Mouse (Mus musculus) hindbrain, postnatal 0 days (tissue): ENCODE data around the gene Plagl1. TPM values are rescaled to one million over a fixed set of nuclear protein-coding genes. Genes with fewer than 3 reads are reported as not detected.

ENCODE experiments used
- ATAC-seq: fragments of 200-750 bp; cut with Nextera tagmentation; 2 replicates; pipeline ENCODE4 v1.8.0; 2017; ENCODE audit warnings: mild to moderate bottlenecking, moderate TSS enrichment, moderate library complexity
- DNase-seq: peaks from one replicate; pipeline ENCODE4 v3.0.0-alpha.2; 2015; ENCODE audit warnings: low spot score
- H3K27ac ChIP-seq: fragments of 300-500 bp; sonication (generic); 2 replicates; pipeline ENCODE4 v1.5.1; 2014; ENCODE audit warnings: mild to moderate bottlenecking
- H3K27me3 ChIP-seq: fragments of 300-500 bp; sonication (generic); 2 replicates; pipeline ENCODE4 v1.6.1; 2014; ENCODE audit warnings: low read length, mixed read lengths; ENCODE audit not compliant: insufficient read depth
- H3K36me3 ChIP-seq: fragments of 300-500 bp; sonication (generic); 2 replicates; pipeline ENCODE4 v1.6.1; 2014; ENCODE audit warnings: low read length, mixed read lengths; ENCODE audit not compliant: insufficient read depth
- H3K4me1 ChIP-seq: fragments of 300-500 bp; sonication (generic); 2 replicates; pipeline ENCODE4 v1.6.1; 2014; ENCODE audit warnings: antibody characterized with exemption, low read length, mixed read lengths; ENCODE audit not compliant: insufficient read depth
- H3K4me2 ChIP-seq: fragments of 300-500 bp; sonication (generic); 2 replicates; pipeline ENCODE4 v1.6.1; 2014; ENCODE audit warnings: low read depth, mild to moderate bottlenecking, low read length, moderate library complexity, mixed read lengths
- H3K4me3 ChIP-seq: fragments of 300-500 bp; sonication (generic); 2 replicates; pipeline ENCODE4 v1.5.1; 2014; ENCODE audit warnings: low read length
- H3K9ac ChIP-seq: fragments of 300-500 bp; sonication (generic); replicated peaks from 2 replicates; pipeline ENCODE4 v1.6.1; 2014; ENCODE audit warnings: mild to moderate bottlenecking, low read length, moderate library complexity, mixed read lengths
- H3K9me3 ChIP-seq: fragments of 300-500 bp; sonication (generic); 2 replicates; pipeline ENCODE4 v1.6.1; 2016; ENCODE audit warnings: low read length, mixed read lengths
- CTCF ChIP-seq: IDR thresholded peaks from 2 replicates; pipeline ENCODE4 v1.5.1; 2016; ENCODE audit warnings: antibody characterized with exemption, control low read depth, low read depth
- WGBS: fragments of 180-500 bp; shearing (Covaris S2); extraction: QIAGEN DNeasy Blood & Tissue Kit; methylation state at CpG from one replicate; pipeline ENCODE4 v1.1.7; 2014; 5-methylcytosine and 5-hydroxymethylcytosine counted together
- polyA plus RNA-seq: library from polyadenylated mRNA; unstranded; fragments of >200 nt; fragmentation: Nextera tagmentation; extraction: Ambion mirVana; gene quantifications from 2 replicates; pipeline ENCODE4 v1.2.1, GENCODE M21; 2015
- total RNA-seq: library from RNA; depleted of rRNA; stranded (reverse); fragments of >200 nt; gene quantifications from 2 replicates; pipeline ENCODE4 v1.2.3, GENCODE M21; 2014

The Plagl1 gene
- total and polyA plus RNA-seq, 2 experiments from 2014 or later, result 19.8 to 88.2 TPM

- DNase-seq (no peak), ATAC-seq (no peak)
- H3K9me3 ChIP-seq, result no peaks in the 10 kb centered on the region
- H3K27ac ChIP-seq, result no peak overlapping the region
- H3K4me1 ChIP-seq, result 0 out of 2 replicates have a peak, but pooled peaks cover 13% of the 10 kb centered on the region
- H3K9ac ChIP-seq, result no peak overlapping the region
- TF ChIP-seq CTCF, result no peak
- H3K27me3 ChIP-seq, result no peaks in the 10 kb centered on the region
- H3K36me3 ChIP-seq, result no peaks in the 10 kb centered on the region
- 87% methylated on average over 6 of the region's 6 CpGs for WGBS
- H3K4me3 ChIP-seq, result no peak overlapping the region
- no peak overlapping the region for H3K4me2 ChIP-seq
These were observed 3.4 kb upstream of the Plagl1 start for GRCm38 (mm10) chr10:13056863-13057381.

DNA sequence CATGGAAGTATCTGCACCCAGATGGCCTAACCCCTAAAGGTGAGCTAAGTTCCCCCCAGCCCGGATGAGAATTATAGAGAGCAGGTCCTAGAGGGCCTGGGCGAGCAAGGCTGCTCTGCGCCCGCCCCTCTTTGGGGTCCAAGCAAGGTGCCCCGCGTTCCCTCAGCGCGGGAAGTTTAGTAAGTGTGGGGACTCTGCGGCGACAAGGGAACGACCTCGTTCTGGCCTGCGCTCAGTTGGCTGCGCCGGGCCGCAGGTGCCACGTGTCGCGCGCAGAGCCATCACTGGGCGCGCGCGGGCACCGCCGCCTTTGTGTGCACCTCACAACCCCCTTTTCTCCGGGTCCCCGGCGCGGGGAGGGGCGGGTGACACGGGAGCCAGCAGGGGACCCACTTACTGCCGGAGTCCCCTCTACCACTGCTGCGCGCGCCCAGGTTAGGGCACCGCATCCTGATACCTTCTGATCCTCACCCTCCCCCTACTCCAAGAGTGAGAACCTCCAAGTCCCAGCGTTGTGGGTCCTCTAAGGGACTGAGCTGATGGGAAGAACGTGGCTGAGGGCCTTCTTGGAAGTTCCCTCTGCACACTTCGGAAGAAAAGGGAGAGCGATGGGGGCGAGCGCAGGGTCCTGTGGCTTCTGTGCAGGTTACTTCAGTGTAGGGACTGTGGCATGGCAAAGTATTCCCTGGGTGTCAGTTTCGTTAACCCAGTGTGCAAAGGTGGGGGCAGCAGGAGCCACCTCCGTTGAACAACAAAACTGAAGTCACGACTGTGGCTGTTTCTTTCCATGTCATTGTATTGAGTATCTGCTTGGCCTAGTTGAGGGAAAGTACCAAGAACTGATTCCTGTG lies 742 bp downstream of the Plagl1 start:
- DNase-seq (peak; percentile 43), ATAC-seq (peak; percentile 67)
- no peak overlapping the region for H3K27ac ChIP-seq
- WGBS, result 10% methylated on average over 46 of the region's 46 CpGs
- no peaks in the 10 kb centered on the region for H3K36me3 ChIP-seq
- peak overlapping the region; percentile 46 for H3K9ac ChIP-seq
- peak overlapping the region; percentile 46 for H3K4me3 ChIP-seq
- 0 out of 2 replicates have a peak, but pooled peaks cover 13% of the 10 kb centered on the region for H3K4me1 ChIP-seq
- no peak for TF ChIP-seq CTCF
- H3K4me2 ChIP-seq, result peak overlapping the region; percentile 85
- no peaks in the 10 kb centered on the region for H3K27me3 ChIP-seq
- H3K9me3 ChIP-seq, result no peaks in the 10 kb centered on the region

GRCm38 (mm10) chr10:13062373-13062772 lies 2.1 kb downstream of the Plagl1 start:
- ATAC-seq, result peak; percentile 25; the same call in 1 of the 2 replicates
- Histone ChIP-seq H3K36me3 (no peaks in the 10 kb centered on the region), H3K27me3 (no peaks in the 10 kb centered on the region), H3K27ac (no peak overlapping the region), H3K9ac (no peak overlapping the region), H3K4me2 (no peak overlapping the region), H3K4me3 (no peak overlapping the region), H3K9me3 (no peaks in the 10 kb centered on the region), H3K4me1 (0 out of 2 replicates have a peak, but pooled peaks cover 13% of the 10 kb centered on the region)
- no peak for TF ChIP-seq CTCF
- WGBS, result 41% methylated on average over 8 of the region's 8 CpGs
- no peak for DNase-seq

GRCm38 (mm10) chr10:13063457-13063856 lies 3.2 kb downstream of the Plagl1 start:
- no peak overlapping the region for H3K4me2 ChIP-seq
- WGBS, result 30% methylated on average over 7 of the region's 7 CpGs
- H3K9me3 ChIP-seq, result no peaks in the 10 kb centered on the region
- no peak for ATAC-seq
- no peak overlapping the region for H3K4me3 ChIP-seq
- H3K4me1 ChIP-seq, result 0 out of 2 replicates have a peak, but pooled peaks cover 13% of the 10 kb centered on the region
- no peak overlapping the region for H3K9ac ChIP-seq
- no peaks in the 10 kb centered on the region for H3K36me3 ChIP-seq
- no peak for TF ChIP-seq CTCF
- no peaks in the 10 kb centered on the region for H3K27me3 ChIP-seq
- DNase-seq, result no peak
- no peak overlapping the region for H3K27ac ChIP-seq

DNA sequence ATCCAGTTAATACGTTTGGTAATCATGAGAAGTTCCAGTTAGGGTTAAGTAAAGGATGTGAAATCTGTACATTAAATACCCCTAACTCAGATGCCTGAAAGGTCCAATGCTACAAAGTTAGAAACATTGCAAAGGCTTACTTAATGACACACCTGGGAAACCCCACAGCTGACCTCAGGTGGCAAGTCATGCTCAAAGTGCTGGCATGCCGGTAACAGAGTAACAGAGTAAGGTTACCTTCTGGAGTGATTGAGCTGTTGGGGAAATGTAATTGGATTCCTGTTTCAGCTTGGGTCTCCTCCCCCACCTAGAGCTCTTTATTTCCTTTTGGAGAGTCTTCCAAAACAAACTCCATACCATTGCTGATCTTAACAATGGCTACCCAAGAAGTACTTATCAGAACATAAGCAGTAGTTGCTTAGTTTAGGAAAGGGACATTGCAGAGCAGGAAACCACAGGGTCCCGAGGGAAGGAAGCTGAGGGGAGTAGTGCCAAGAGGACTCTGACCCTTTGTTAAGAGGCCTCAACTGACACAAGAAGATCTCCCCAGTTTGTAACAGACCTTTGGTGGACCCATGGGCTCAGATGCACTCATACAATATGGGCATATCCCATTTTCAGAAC lies 4.9 kb downstream of the Plagl1 start:
- TF ChIP-seq CTCF, result no peak
- Histone ChIP-seq H3K4me1 (0 out of 2 replicates have a peak, but pooled peaks cover 12% of the 10 kb centered on the region), H3K27me3 (no peaks in the 10 kb centered on the region), H3K9me3 (no peaks in the 10 kb centered on the region), H3K27ac (no peak overlapping the region), H3K4me3 (no peak overlapping the region), H3K36me3 (no peaks in the 10 kb centered on the region), H3K4me2 (no peak overlapping the region), H3K9ac (no peak overlapping the region)
- WGBS, result 85% methylated on average over 3 of the region's 3 CpGs
- no peak for ATAC-seq
- no peak for DNase-seq

- no peak for DNase-seq
- peak; percentile 14; the same call in 1 of the 2 replicates for TF ChIP-seq CTCF
- no peak overlapping the region for H3K4me3 ChIP-seq
- no peak overlapping the region for H3K9ac ChIP-seq
- no peak overlapping the region for H3K4me2 ChIP-seq
- H3K27ac ChIP-seq, result no peak overlapping the region
- no peak for ATAC-seq
- no peaks in the 10 kb centered on the region for H3K4me1 ChIP-seq
- WGBS, result 92% methylated on average over 2 of the region's 2 CpGs
- H3K36me3 ChIP-seq, result no peaks in the 10 kb centered on the region
- H3K9me3 ChIP-seq, result no peaks in the 10 kb centered on the region
- no peaks in the 10 kb centered on the region for H3K27me3 ChIP-seq
These were observed 10.7 kb downstream of the Plagl1 start for GRCm38 (mm10) chr10:13071031-13071430.
